Mouse (Mus musculus) stomach, postnatal 0 days (tissue): ENCODE results near the gene Phpt1. TPM values are rescaled to one million over a fixed set of nuclear protein-coding genes. Genes with fewer than 3 reads are reported as not detected.
A peak's percentile ranks its signal among the peaks of the same experiment; 100 is the strongest.

Experiments used
- ATAC-seq: fragments of 200-750 bp; cut with Nextera tagmentation; 2 replicates; pipeline ENCODE4 v1.8.0; 2017; ENCODE audit not compliant: low FRiP score, low TSS enrichment
- DNase-seq: peaks from one replicate; pipeline ENCODE4 v3.0.0-alpha.2; 2016; ENCODE audit warnings: low spot score
- H3K27ac ChIP-seq: fragments of 300-500 bp; sonication (generic); replicated peaks from 2 replicates; pipeline ENCODE4 v1.5.1; 2014; ENCODE audit warnings: mild to moderate bottlenecking, control low read depth
- H3K27me3 ChIP-seq: fragments of 300-500 bp; sonication (generic); 2 replicates; pipeline ENCODE4 v1.6.1; 2014; ENCODE audit warnings: low read length; ENCODE audit not compliant: control insufficient read depth, insufficient read depth
- H3K36me3 ChIP-seq: fragments of 300-500 bp; sonication (generic); 2 replicates; pipeline ENCODE4 v1.6.1; 2014; ENCODE audit warnings: low read length, mixed read lengths; ENCODE audit not compliant: control insufficient read depth, insufficient read depth
- H3K4me1 ChIP-seq: fragments of 300-500 bp; sonication (generic); replicated peaks from 2 replicates; pipeline ENCODE4 v1.6.1; 2014; ENCODE audit warnings: antibody characterized with exemption; ENCODE audit not compliant: control insufficient read depth, insufficient read depth
- H3K4me2 ChIP-seq: fragments of 300-500 bp; sonication (generic); replicated peaks from 2 replicates; pipeline ENCODE4 v1.6.1; 2014; ENCODE audit warnings: low read depth, mild to moderate bottlenecking, control low read depth, moderate library complexity
- H3K4me3 ChIP-seq: fragments of 300-500 bp; sonication (generic); 2 replicates; pipeline ENCODE4 v1.5.1; 2014; ENCODE audit warnings: low read depth, low read length, control low read depth
- H3K9ac ChIP-seq: fragments of 300-500 bp; sonication (generic); 2 replicates; pipeline ENCODE4 v1.6.1; 2014; ENCODE audit warnings: mild to moderate bottlenecking, low read length, control low read depth, mixed read lengths
- H3K9me3 ChIP-seq: fragments of 300-500 bp; sonication (generic); 2 replicates; pipeline ENCODE4 v1.6.1; 2016; ENCODE audit warnings: low read length; ENCODE audit not compliant: control insufficient read depth
- CTCF ChIP-seq: IDR thresholded peaks from 2 replicates; pipeline ENCODE4 v1.5.1; 2016; ENCODE audit warnings: antibody characterized with exemption, low read depth, mild to moderate bottlenecking, moderate library complexity
- EP300 ChIP-seq: optimal IDR thresholded peaks from 2 replicates; pipeline ENCODE3; 2016; ENCODE audit warnings: antibody characterized with exemption
- WGBS: fragments of 180-500 bp; shearing (Covaris S2); extraction: QIAGEN DNeasy Blood & Tissue Kit; methylation state at CpG from one replicate; pipeline ENCODE4 v1.1.7; 2014; 5-methylcytosine and 5-hydroxymethylcytosine counted together
- polyA plus RNA-seq: library from polyadenylated mRNA; unstranded; fragments of >200 nt; fragmentation: Nextera tagmentation; extraction: Ambion mirVana; gene quantifications from 2 replicates; pipeline ENCODE4 v1.2.1, GENCODE M21; 2015

Gene Phpt1
- polyA plus RNA-seq, 1 experiment from 2014 or later, result 87.5 TPM

GRCm38 (mm10) chr2:25551186-25551585 is 23.8 kb downstream of the Phpt1 start:
- Histone ChIP-seq H3K4me1 (no peaks in the 10 kb centered on the region), H3K9ac (no peak overlapping the region), H3K4me2 (no peak overlapping the region), H3K36me3 (no peaks in the 10 kb centered on the region), H3K27me3 (no peaks in the 10 kb centered on the region), H3K27ac (no peak overlapping the region), H3K4me3 (no peak overlapping the region), H3K9me3 (no peaks in the 10 kb centered on the region)
- peak; percentile 81 for TF ChIP-seq CTCF
- TF ChIP-seq EP300, result no peak
- ATAC-seq, result no peak
- DNase-seq, result no peak
- WGBS, result 26% methylated on average over 5 of the region's 5 CpGs

GRCm38 (mm10) chr2:25549021-25549991 is 25.7 kb downstream of the Phpt1 start:
- no peaks in the 10 kb centered on the region for H3K27me3 ChIP-seq
- TF ChIP-seq EP300 (no peak), CTCF (no peak)
- 62% methylated on average over 9 of the region's 9 CpGs for WGBS
- no peak overlapping the region for H3K9ac ChIP-seq
- DNase-seq (no peak), ATAC-seq (no peak)
- no peaks in the 10 kb centered on the region for H3K36me3 ChIP-seq
- no peaks in the 10 kb centered on the region for H3K9me3 ChIP-seq
- no peak overlapping the region for H3K4me2 ChIP-seq
- no peak overlapping the region for H3K27ac ChIP-seq
- no peaks in the 10 kb centered on the region for H3K4me1 ChIP-seq
- H3K4me3 ChIP-seq, result no peak overlapping the region

DNA sequence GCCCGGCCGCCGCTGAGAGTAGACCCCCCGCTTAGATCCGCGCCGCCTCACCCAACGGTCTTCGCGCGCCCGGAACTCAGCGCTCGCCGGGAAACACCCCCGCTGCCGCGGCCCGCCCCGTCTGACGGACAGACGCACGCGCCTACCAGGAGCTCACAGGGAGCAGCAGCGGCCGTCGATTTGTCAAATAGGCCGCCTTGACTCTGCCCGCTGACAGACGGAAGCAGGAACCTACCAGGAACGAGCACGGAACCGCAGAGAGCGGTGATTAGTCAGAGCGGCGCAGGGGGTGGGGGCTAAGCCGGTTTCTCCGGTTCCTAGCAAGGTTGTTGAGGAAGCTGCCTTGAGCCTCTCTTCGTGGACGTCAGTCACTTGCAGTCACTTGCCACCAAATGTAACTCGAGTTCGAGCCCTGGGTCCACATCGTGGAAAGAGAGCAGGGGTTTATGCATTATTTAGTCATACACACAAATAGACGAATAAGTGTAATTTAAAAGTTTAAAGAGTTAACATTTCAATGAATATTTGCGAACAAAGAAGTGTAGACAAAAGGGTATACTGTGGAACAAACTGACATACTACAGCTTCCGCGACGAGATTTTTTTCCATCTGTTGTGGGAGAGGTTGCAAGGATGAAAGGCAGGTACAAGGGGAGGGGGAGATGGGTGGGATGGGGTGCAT is 28.1 kb downstream of the Phpt1 start, which contains the start of gene Traf2:
Gene Traf2, minus strand, starts transcription at position 130 of the 681 bp plus-strand sequence.
- no peaks in the 10 kb centered on the region for H3K9me3 ChIP-seq
- peak within 1 kb of the TSS; percentile 76 for H3K4me3 ChIP-seq
- H3K4me2 ChIP-seq, result peak within 1 kb of the TSS; percentile 79
- DNase-seq, result peak; percentile 99
- H3K27me3 ChIP-seq, result no peaks in the 10 kb centered on the region
- peak; percentile 100 for ATAC-seq
- H3K9ac ChIP-seq, result peak within 1 kb of the TSS; percentile 80
- H3K36me3 ChIP-seq, result no peaks in the 10 kb centered on the region
- TF ChIP-seq CTCF (no peak), EP300 (peak; percentile 86)
- 2% methylated on average over 48 of the region's 48 CpGs for WGBS
- no peaks in the 10 kb centered on the region for H3K4me1 ChIP-seq
- peak within 1 kb of the TSS; percentile 61 for H3K27ac ChIP-seq

DNA sequence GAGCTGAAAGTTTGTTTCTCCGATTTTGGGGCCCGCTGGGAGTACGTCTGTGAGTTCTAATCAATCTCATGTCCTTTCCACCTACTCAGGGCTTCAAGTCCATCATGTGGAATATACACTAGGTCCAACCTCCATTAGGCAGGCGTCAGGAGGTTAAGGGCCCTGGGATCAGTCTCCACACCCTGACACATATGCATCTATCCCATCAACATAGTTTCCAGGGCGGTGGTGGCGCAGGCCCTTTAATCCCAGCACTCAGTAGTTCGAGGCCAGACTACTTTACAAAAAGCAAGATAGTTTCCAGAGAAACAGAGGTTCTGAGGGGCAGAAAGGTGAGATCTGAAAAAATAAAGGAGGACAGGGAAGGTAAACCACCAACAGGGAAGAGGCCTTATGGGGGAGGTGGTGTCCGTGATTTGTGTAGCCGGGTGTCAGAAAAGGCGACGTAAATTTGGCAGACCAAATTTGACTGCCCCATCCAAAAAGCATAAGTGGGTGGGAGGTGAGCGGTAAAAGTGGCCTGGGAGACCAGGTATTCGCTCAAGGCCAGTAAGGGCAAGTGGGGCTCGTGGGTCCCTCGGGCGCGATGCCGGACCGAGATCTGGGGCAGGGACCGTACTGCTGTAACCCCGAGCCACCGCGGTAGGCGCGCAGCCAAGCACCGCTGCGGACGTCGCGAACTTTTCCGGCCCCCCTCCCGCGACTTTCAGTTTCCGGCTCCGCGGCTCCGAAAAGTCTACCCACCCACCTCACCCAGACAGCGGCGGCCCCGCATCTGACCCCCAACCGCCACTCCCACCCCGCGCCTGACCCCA is 28.8 kb downstream of the Phpt1 start:
- no peaks in the 10 kb centered on the region for H3K27me3 ChIP-seq
- DNase-seq (no peak), ATAC-seq (peak; percentile 64)
- peak overlapping the region; percentile 79 for H3K4me2 ChIP-seq
- no peaks in the 10 kb centered on the region for H3K4me1 ChIP-seq
- H3K9me3 ChIP-seq, result no peaks in the 10 kb centered on the region
- peak overlapping the region; percentile 61 for H3K27ac ChIP-seq
- peak overlapping the region; percentile 76 for H3K4me3 ChIP-seq
- peak overlapping the region; percentile 80 for H3K9ac ChIP-seq
- WGBS, result 5% methylated on average over 40 of the region's 43 CpGs
- no peaks in the 10 kb centered on the region for H3K36me3 ChIP-seq
- no peak for TF ChIP-seq CTCF

- no peaks in the 10 kb centered on the region for H3K4me1 ChIP-seq
- H3K27ac ChIP-seq, result no peak overlapping the region
- H3K9me3 ChIP-seq, result no peaks in the 10 kb centered on the region
- ATAC-seq (no peak), DNase-seq (no peak)
- H3K4me2 ChIP-seq, result no peak overlapping the region
- TF ChIP-seq EP300, result no peak
- TF ChIP-seq CTCF, result no peak
- no peak overlapping the region for H3K9ac ChIP-seq
- WGBS, result 75% methylated on average over 10 of the region's 10 CpGs
- H3K36me3 ChIP-seq, result 0 out of 2 replicates have a peak, but pooled peaks cover 2% of the 10 kb centered on the region
- no peak overlapping the region for H3K4me3 ChIP-seq
- no peaks in the 10 kb centered on the region for H3K27me3 ChIP-seq
Measured at GRCm38 (mm10) chr2:25541644-25542367, 33.2 kb downstream of the Phpt1 start.
